Mouse (Mus musculus) yolk sac, embryonic 10.5 days (tissue): ENCODE measurements around the gene Cfap77.
"Not testable (repeated sequence)": the region's sequence is repeated elsewhere in the genome, so short reads cannot be mapped to it uniquely, and the experiment has no call there.

Source experiments
- DNase-seq: peaks from one replicate; pipeline ENCODE4 v3.0.0-alpha.2; 2017; ENCODE audit warnings: low spot score

The Cfap77 gene

GRCm38 (mm10) chr2:29054991-29055390 lies at the start of gene Cfap77:
TSS of gene Cfap77 (minus strand) at chr2:29055066.
- DNase-seq, result peak; percentile 81

- DNase-seq, result not testable (repeated sequence)
Observed at GRCm38 (mm10) chr2:29102416-29103377, 47.8 kb upstream of the Cfap77 start.

- DNase-seq, result no peak
Observed at GRCm38 (mm10) chr2:29100822-29101534, 46.1 kb upstream of the Cfap77 start.

- no peak for DNase-seq
Observed at GRCm38 (mm10) chr2:29099646-29100045, 44.8 kb upstream of the Cfap77 start.

- DNase-seq, result no peak
Observed at GRCm38 (mm10) chr2:29098786-29099185, 43.9 kb upstream of the Cfap77 start.

- DNase-seq, result not testable (repeated sequence)
Observed at GRCm38 (mm10) chr2:29097955-29098354, 43.1 kb upstream of the Cfap77 start.

GRCm38 (mm10) chr2:29097465-29097864 lies 42.6 kb upstream of the Cfap77 start:
- DNase-seq, result no peak

GRCm38 (mm10) chr2:29096751-29097150 lies 41.9 kb upstream of the Cfap77 start:
- DNase-seq, result no peak

GRCm38 (mm10) chr2:29095674-29096073 lies 40.8 kb upstream of the Cfap77 start:
- DNase-seq, result no peak

GRCm38 (mm10) chr2:29089276-29089675 lies 34.4 kb upstream of the Cfap77 start:
- not testable (repeated sequence) for DNase-seq

- no peak for DNase-seq
Observed at GRCm38 (mm10) chr2:29086026-29086425, 31.2 kb upstream of the Cfap77 start.

GRCm38 (mm10) chr2:29081965-29082364 lies 27.1 kb upstream of the Cfap77 start:
- DNase-seq, result no peak

- no peak for DNase-seq
Observed at GRCm38 (mm10) chr2:29076226-29076625, 21.4 kb upstream of the Cfap77 start.

- DNase-seq, result peak; percentile 36
Observed at GRCm38 (mm10) chr2:29075331-29076070, 20.6 kb upstream of the Cfap77 start.

- no peak for DNase-seq
Observed at GRCm38 (mm10) chr2:29074676-29075075, 19.8 kb upstream of the Cfap77 start.

GRCm38 (mm10) chr2:29066410-29066809 lies 11.5 kb upstream of the Cfap77 start:
- peak; percentile 13 for DNase-seq

- no peak for DNase-seq
Observed at GRCm38 (mm10) chr2:29065796-29066195, 10.9 kb upstream of the Cfap77 start.

GRCm38 (mm10) chr2:29060135-29060597 lies 5.3 kb upstream of the Cfap77 start, which contains the start of gene Ttf1:
TSS of gene Ttf1 (plus strand) at chr2:29060262.
- DNase-seq, result peak; percentile 92

- DNase-seq, result no peak
Observed at GRCm38 (mm10) chr2:29054545-29054935, 326 bp downstream of the Cfap77 start.

- DNase-seq, result peak; percentile 58
Observed at GRCm38 (mm10) chr2:29053802-29054544, 893 bp downstream of the Cfap77 start.

GRCm38 (mm10) chr2:29052943-29053454 lies 1.9 kb downstream of the Cfap77 start:
- peak; percentile 42 for DNase-seq
